Mouse (Mus musculus) R1 (cell line): ENCODE data around the gene Patz1.

Experiments
- DNase-seq: peaks from one replicate; pipeline ENCODE4 v3.0.0-alpha.2; 2018; ENCODE audit warnings: low read depth, low spot score

Patz1 gene

GRCm38 (mm10) chr11:3329891-3330451 lies 41.3 kb downstream of the Patz1 start, which contains the start of gene Pik3ip1:
Pik3ip1 (plus strand) TSS chr11:3330401.
- DNase-seq, result no peak

DNA sequence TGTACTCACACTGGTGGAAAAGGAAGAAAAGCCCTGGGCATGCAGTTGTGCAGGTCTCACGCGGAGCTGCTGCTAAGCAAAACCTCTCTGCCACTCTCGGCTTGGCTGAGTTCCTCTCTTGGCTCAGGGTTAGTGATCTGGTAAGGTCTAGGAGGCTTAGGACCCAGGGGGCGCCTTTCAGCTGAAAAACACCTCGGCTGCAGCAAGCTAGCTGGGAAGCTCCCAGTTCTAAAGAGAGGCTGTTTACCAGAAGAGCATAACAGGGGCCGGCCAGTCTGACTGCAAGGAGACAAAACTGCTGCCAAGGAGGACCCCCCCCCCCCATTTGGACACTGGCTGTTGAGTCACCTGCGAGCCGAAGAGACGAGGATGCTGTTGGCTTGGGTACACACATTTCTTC lies 41.9 kb downstream of the Patz1 start:
- peak; percentile 52 for DNase-seq

DNA sequence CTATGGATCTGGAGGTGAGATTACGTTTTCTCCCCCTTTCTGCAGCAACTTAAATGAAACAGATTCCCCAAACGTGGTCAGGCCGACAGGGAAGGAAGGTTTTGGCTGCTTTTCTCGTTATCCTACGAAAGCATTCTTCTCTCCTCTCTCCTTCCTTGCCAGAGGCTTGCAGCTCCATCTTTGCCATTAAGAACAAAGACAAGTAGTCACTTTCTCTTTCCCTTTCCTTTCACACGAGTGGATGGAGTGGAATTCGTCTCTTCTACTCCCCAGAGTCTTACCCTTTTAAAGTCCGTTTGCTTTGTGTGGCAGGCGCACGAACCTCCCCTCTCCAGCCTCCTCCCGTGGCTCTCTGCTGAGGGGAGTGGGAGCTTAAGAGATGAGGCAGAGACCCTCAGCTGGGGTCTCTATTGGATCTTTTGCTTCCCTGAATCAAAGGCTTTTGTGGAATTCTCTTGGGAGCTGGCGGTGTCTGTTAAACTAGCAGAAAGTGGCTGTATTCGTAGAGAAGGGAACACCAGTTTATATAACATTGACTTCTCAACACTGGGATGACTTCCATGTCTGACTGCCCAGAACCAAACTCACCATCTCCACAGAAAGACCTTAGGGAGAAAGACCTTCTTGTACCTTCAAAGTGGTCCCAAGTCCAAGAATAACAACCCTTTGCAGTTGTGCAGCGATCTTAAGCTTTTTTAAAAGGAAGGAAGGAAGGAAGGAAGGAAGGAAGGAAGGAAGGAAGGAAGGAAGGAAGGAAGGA lies 42.5 kb downstream of the Patz1 start:
- DNase-seq, result no peak

- DNase-seq, result peak; percentile 96
These were observed 43.3 kb downstream of the Patz1 start for GRCm38 (mm10) chr11:3331756-3332642.

DNA sequence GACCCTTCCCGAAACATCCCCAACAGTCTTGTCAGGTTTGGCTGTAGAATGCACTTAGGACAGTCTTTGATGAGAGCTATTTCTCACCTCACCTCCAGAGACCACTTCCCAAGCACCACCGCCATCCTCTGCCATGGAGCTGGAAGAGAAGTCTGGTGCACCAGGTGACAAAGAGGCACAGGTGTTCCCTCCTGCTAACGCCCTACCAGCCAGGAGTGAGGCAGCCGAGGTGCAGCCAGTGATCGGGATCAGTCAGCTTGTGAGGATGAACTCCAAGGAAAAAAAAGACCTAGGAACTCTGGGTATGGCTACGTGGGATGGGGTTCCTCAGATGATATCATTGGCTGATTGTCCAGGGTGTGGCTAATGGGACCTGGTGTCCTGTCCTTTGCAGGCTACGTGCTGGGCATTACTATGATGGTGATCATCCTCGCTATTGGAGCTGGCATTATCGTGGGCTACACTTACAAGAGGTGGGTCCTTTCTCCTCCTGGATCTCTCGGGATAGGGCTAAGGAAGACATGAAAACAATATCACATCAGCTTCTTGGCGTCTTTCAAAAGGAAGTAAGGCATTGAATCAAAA lies 44.5 kb downstream of the Patz1 start:
- no peak for DNase-seq

DNA sequence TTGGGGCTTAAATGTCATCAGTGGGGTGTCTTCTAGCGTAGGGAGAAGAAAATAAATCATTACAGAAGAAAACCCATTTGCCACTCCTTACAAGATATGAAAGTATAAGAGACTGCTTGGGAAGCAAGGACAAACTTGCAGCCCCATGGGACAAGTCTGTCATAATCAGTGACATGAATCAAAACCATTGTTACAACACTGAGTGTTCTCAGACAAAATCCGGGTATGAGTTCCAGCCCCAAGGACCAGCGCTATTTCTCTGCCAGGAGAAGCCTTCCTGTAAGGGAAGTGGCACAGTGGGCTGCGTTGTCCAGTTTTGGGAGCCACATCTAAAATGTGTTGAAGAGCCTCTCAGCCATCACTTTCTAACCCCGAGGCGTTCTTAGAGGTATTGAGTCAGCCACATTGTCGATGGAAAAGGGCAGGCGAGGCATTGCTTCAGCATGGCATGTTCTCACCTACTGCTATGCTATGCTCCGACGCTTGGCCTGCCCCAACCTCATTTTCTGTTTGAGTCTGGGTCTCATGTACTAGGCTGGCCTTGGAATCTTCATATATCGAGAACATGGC lies 45.6 kb downstream of the Patz1 start:
- DNase-seq, result no peak

DNA sequence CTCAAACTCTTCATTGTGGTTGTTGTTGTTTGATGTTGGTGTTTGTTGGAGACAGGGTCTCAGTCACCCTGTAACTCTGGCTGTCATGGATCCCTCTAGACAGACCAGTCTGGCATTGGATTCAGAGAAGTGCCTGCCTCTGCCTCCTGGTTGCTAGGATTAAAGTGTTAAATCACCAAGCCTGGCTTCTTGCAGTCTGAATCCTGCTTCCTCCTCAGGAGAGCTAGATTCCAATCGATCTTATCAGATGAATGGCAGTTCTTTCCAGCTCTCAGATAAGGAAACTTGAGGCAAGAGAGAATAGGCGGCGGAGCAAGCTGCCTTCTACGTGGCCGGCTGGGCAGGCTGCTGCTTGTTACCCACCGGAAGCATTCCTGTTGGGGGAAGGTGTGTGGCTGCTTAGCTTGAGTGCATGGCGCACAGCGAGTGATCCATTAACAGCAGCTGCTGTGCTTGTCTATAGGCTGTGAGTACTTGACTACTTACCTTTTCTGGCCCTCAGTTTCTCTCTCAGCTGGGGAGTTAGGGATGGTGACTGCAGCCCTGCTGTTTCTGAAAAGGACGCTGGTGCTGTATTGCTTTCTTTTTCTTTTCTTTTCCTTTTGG lies 46.1 kb downstream of the Patz1 start:
- DNase-seq, result peak; percentile 58

GRCm38 (mm10) chr11:3335651-3336216 lies 47.1 kb downstream of the Patz1 start:
- DNase-seq, result peak; percentile 61

DNA sequence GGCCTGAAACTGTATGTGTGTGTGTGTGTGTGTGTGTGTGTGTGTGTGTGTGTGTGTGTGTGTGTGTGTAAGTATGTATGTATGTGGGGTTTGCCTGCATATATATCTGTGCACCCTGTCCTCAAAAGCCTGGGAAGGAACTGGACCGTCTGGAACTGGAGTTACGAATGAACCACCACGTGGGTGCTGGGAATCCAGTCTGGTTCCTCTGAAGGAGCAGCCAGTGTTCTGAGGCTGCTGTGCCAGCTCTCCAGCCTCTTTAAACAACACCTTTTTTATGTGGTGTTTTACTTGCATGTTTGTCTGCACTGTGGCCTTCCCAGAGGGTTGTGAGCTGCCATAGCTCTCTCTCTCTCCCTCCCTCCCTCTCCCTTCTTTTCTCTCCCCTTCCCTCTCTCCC lies 47.9 kb downstream of the Patz1 start:
- no peak for DNase-seq

- DNase-seq, result peak; percentile 78
These were observed 48.7 kb downstream of the Patz1 start for GRCm38 (mm10) chr11:3337173-3337955.

DNA sequence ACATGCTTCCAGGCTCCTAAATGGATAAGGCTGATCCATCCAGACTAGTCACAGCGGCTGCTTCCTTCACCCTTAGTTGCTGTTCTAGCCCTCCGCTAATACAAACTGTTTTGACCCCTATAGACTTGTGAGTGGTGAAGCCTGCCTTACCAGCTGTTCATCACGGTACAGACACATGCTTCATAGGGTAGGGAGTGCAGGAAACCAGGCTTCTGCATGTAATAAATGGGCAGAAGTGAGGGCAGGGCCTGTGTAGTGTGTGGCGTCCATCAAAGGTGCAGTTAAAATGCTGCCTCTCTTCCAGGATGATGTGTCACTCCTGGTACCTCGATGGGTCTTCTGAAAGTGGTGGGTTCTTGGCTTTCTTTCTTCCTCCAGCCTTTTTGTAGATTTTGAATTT lies 49.3 kb downstream of the Patz1 start:
- DNase-seq, result no peak

DNA sequence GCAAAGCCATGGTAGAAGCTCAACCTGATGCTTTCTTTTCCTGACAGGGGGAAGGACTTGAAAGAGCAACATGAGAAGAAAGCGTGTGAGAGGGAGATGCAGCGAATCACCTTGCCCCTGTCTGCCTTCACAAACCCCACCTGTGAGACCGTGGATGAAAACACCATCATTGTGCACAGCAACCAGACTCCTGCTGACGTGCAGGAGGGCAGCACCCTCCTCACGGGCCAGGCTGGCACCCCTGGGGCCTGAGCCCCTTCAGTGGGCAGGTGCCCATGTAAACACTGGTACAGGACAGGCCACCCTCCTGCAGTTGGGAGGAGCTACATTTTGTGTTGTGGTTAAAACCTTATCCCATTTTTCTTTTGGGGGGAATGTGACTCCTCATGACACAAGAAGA lies 52.8 kb downstream of the Patz1 start:
- no peak for DNase-seq

GRCm38 (mm10) chr11:3344916-3345315 lies 56.2 kb downstream of the Patz1 start:
- no peak for DNase-seq

- no peak for DNase-seq
These were observed 57.7 kb downstream of the Patz1 start for GRCm38 (mm10) chr11:3346351-3346750.

DNA sequence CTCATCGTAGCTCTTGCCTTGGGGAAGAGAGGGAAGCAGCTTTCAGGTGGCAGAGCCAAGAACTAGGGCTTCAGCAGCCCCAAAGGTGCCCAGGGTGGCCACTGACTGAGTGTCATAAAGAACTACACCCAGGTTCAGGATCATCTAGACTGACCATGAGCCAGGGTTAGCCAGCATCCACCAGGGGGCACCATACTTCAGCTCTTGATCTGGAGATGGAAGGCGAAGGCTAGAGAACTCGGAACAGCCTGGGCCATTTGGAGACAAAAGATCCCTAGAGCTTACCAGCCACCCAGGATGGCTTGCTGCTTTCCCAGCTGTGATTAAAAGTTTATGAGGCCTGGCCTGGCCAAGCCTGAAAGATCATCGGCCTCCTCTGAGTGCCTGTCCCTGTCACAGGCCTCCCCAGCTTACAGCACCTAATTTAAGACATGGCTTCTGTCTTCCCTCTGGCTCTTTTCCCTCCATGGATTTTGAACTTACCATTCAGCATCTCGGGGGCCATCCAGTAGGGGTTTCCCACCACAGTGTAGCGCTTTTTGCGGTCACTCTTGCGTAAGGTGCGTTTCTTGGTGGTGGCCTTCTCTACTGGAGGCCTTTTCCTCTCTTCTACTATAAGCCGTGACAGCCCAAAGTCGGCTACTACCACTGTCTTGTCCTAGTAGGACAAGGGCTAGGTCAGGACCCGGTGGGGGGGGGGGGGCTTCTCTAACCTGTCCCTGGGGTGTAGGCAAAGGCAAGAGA lies 58.6 kb downstream of the Patz1 start:
- DNase-seq, result peak; percentile 94

DNA sequence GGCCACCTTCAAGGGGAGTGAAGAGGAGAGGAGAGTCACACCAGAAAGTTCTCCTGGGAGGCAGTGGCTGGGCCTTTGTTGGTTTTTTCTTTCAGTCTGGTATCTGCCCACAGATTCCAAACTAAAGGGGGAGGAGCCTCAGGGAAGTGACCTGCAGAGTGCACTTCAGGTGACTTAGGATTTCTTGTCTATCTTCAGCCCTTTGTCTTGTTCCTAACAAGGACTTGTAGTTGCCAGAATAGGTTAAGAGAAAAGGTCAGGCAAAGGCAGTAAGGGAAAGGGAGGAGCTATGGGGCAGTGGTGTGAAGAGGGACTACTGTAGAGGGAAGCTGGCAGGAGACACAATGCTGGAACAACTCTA lies 59.1 kb downstream of the Patz1 start:
- DNase-seq, result peak; percentile 91

DNA sequence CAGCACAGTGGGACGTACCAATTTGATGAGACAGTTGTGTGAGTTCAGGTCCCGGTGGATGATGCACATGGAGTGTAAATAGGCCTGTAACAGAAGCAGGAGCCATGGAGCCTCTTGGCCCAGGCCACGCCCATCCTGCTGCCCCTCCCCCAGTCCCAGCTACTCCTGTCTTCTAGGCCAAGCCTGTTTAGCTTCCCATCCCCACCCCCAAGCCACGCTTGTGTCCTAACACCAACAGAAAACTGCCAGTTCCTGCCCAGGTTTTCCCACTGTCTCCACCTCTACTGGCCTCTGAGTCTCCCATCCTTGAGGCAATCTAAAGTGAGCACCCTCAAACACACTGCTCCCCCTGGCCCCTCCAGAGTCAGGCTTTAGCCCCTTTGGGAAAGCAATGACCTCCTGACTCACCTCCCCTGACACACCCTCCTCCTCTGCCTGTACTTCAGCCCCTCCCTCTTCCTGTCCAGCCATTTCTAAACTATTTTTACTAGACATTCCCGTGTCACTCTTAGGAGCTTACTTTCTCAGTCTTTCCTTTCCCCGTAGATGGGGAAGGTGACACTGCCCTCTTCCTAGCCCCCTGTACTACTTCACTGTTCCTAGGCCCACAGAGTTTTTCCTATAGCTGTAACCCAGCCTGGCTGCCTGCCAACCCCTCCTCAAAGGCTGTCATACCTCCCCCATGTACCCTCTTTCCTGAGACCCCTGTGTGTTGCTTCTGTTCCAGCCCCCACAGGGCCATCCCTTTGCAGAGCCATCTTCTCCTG lies 60.1 kb downstream of the Patz1 start:
- peak; percentile 97 for DNase-seq

DNA sequence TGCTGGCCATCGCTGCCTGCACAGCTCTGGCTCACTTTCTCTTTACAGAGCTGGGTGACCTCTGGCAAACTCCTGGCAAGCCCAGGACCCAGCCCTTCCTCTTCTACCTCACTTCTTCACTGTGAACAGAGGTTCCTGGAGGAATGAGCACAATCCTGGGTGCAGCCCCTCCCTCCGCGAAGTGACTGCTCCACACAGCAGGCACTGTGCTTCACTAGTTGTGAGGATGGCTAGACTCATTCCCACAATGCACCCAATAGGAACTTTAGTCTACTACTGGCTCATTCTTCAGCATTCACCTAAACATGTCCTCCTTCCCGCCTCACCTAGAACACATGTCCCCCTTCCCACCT lies 60.6 kb downstream of the Patz1 start:
- DNase-seq, result peak; percentile 54

DNA sequence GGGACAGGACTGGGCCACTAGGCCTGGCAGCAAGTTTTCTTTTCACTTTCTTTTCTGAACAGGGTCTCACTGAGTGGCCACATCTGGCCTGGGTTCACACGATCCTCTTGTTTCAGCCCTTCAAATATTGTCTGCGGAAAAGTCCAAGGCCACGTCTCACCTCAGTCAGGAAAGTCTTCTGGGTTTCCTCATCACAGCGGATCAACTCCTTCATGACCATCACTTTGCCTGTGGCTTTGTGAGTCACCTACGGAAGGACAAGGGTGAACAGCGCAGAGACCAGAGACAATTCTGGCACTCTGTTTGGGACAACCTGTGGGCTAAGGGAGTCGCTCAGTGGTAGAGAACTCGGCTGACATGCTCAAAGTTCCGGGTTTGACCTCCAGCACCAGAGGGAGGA lies 63.5 kb downstream of the Patz1 start:
- no peak for DNase-seq
